Mouse (Mus musculus) forebrain, postnatal 0 days (tissue): ENCODE data around the gene Pitpna. TPM values are rescaled to one million over a fixed set of nuclear protein-coding genes. Genes with fewer than 3 reads are reported as not detected.

ENCODE experiments used
- ATAC-seq: fragments of 200-750 bp; cut with Nextera tagmentation; 2 replicates; pipeline ENCODE4 v1.8.0; 2017; ENCODE audit warnings: mild to moderate bottlenecking, moderate library complexity
- DNase-seq: peaks from one replicate; pipeline ENCODE4 v3.0.0-alpha.2; 2015
- H3K27ac ChIP-seq: fragments of 300-500 bp; sonication (generic); 2 replicates; pipeline ENCODE4 v1.5.1; 2014; ENCODE audit warnings: low read depth, mild to moderate bottlenecking, antibody characterized with exemption, low read length, moderate library complexity, mixed read lengths
- H3K27me3 ChIP-seq: fragments of 300-500 bp; sonication (generic); 2 replicates; pipeline ENCODE4 v1.6.1; 2014; ENCODE audit warnings: mild to moderate bottlenecking, low read length, mixed read lengths; ENCODE audit not compliant: insufficient read depth
- H3K36me3 ChIP-seq: fragments of 300-500 bp; sonication (generic); 2 replicates; pipeline ENCODE4 v1.6.1; 2014; ENCODE audit warnings: mild to moderate bottlenecking, moderate library complexity; ENCODE audit not compliant: insufficient read depth
- H3K4me1 ChIP-seq: fragments of 300-500 bp; sonication (generic); 2 replicates; pipeline ENCODE4 v1.6.1; 2014; ENCODE audit warnings: antibody characterized with exemption; ENCODE audit not compliant: insufficient read depth
- H3K4me2 ChIP-seq: fragments of 300-500 bp; sonication (generic); 2 replicates; pipeline ENCODE4 v1.6.1; 2014; ENCODE audit warnings: low read depth, mild to moderate bottlenecking, moderate library complexity
- H3K4me3 ChIP-seq: fragments of 300-500 bp; sonication (generic); 2 replicates; pipeline ENCODE4 v1.5.1; 2014; ENCODE audit warnings: low read depth, low read length, mixed read lengths
- H3K9ac ChIP-seq: fragments of 300-500 bp; sonication (generic); 2 replicates; pipeline ENCODE4 v1.6.1; 2014; ENCODE audit warnings: mild to moderate bottlenecking
- H3K9me3 ChIP-seq: fragments of 300-500 bp; sonication (generic); 2 replicates; pipeline ENCODE4 v1.6.1; 2016; ENCODE audit warnings: low read length
- CTCF ChIP-seq: sonication (generic); IDR thresholded peaks from 2 replicates; pipeline ENCODE4 v1.5.1; 2016; ENCODE audit warnings: antibody characterized with exemption, control low read depth, low read depth
- WGBS: fragments of 180-500 bp; shearing (Covaris S2); extraction: QIAGEN DNeasy Blood & Tissue Kit; methylation state at CpG from one replicate; pipeline ENCODE4 v1.1.7; 2014; 5-methylcytosine and 5-hydroxymethylcytosine counted together
- polyA plus RNA-seq: library from polyadenylated mRNA; unstranded; fragments of >200 nt; fragmentation: Nextera tagmentation; extraction: Ambion mirVana; gene quantifications from 2 replicates; pipeline ENCODE4 v1.2.1, GENCODE M21; 2015
- total RNA-seq: library from RNA; depleted of rRNA; stranded (reverse); fragments of >200 nt; gene quantifications from 2 replicates; pipeline ENCODE4 v1.2.3, GENCODE M21; 2014

The Pitpna gene
- total and polyA plus RNA-seq, 2 experiments from 2014 or later, result 95.7 to 101 TPM

GRCm38 (mm10) chr11:75632921-75633320 is 45.0 kb downstream of the Pitpna start:
- no peak for DNase-seq
- no peaks in the 10 kb centered on the region for H3K9me3 ChIP-seq
- 92% methylated on average over 5 of the region's 5 CpGs for WGBS

DNA sequence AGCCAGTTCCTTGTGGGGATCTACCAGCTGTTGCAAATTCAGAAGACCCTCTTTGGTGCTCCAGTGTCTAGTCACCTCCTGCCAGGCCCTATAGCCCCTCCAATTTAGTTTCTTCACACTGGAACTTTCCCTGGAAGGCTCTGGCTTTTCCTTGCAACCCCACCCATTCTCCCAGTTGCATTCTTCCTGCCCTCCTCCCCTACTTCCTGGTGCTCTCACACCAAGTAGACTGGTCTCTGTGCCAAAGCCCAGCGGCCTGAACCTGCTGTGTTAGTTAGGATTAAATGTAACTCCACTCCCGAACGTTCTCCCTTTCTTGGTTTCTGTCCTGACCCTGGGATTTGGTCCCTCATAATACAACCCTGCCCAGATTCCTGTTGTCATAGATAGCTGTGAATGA is 46.9 kb downstream of the Pitpna start:
- Histone ChIP-seq H3K9me3 (no peaks in the 10 kb centered on the region), H3K9ac (no peak overlapping the region), H3K36me3 (peaks cover 38% of the 10 kb centered on the region), H3K27ac (no peak overlapping the region), H3K4me1 (peaks cover 11% of the 10 kb centered on the region; the same call in 1 of the 2 replicates), H3K4me3 (no peak overlapping the region), H3K4me2 (no peak overlapping the region), H3K27me3 (no peaks in the 10 kb centered on the region)
- WGBS, result 74% methylated on average over 3 of the region's 3 CpGs
- TF ChIP-seq CTCF, result no peak
- DNase-seq, result no peak
- ATAC-seq, result no peak

More at GRCm38 (mm10) chr11:75632921-75633320, 45.0 kb downstream of the Pitpna start:
- Histone ChIP-seq H3K9ac (no peak overlapping the region), H3K4me2 (no peak overlapping the region), H3K4me1 (peaks cover 11% of the 10 kb centered on the region; the same call in 1 of the 2 replicates), H3K36me3 (peaks cover 37% of the 10 kb centered on the region), H3K27ac (no peak overlapping the region), H3K4me3 (no peak overlapping the region), H3K27me3 (no peaks in the 10 kb centered on the region)
- no peak for TF ChIP-seq CTCF
- no peak for ATAC-seq

DNA sequence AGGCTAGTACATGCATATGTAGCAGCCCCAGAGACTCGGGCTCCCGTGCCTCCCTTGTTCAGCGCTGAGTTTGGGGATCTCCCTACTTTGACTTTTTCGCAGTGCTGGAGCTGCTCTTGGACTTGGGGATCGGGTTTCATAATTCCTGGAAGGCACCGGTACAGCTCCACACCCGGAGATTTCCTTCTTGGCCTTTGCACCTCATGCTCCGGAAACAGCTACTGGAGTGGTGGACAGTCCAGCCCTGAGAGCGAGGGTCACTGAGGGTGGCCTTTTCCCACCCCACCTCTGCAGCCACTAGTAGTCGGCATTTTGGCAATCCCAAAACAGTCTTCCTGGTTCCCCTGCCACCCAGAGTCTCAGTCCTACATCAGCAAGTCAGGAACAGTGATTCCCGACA is 47.4 kb downstream of the Pitpna start:
- no peak overlapping the region for H3K9ac ChIP-seq
- no peak overlapping the region for H3K27ac ChIP-seq
- DNase-seq, result no peak
- ATAC-seq, result no peak
- H3K36me3 ChIP-seq, result peaks cover 40% of the 10 kb centered on the region
- no peak overlapping the region for H3K4me2 ChIP-seq
- WGBS, result 88% methylated on average over 11 of the region's 11 CpGs
- no peak overlapping the region for H3K4me3 ChIP-seq
- no peak for TF ChIP-seq CTCF
- no peaks in the 10 kb centered on the region for H3K27me3 ChIP-seq
- no peaks in the 10 kb centered on the region for H3K9me3 ChIP-seq
- peaks cover 6% of the 10 kb centered on the region; the same call in 1 of the 2 replicates for H3K4me1 ChIP-seq

DNA sequence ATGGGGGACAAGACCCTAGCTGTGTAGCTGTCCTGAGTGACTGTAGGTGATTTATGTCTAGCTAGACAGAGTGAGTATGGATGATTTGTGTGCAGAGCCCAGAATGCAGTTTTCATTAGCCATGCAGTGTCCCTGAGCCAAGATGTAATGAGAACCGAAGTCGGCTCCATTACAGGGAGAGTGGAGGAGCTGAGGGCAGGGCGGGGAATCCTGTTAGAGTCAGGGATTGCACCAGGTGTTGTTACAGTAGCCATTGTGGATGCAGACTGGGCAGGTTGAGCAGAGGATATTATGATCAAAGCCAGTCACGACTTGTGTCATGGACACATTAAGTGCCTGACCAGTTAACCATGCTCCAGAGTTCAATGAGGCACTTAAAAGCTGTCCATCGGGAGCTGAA is 55.4 kb downstream of the Pitpna start:
- no peak for DNase-seq
- ATAC-seq, result no peak
- Histone ChIP-seq H3K9me3 (no peaks in the 10 kb centered on the region), H3K36me3 (peaks cover 14% of the 10 kb centered on the region), H3K4me2 (no peak overlapping the region), H3K27me3 (no peaks in the 10 kb centered on the region), H3K4me3 (no peak overlapping the region), H3K9ac (no peak overlapping the region), H3K27ac (no peak overlapping the region), H3K4me1 (peaks cover 9% of the 10 kb centered on the region; the same call in 1 of the 2 replicates)
- 83% methylated on average over 5 of the region's 5 CpGs for WGBS
- no peak for TF ChIP-seq CTCF

GRCm38 (mm10) chr11:75644684-75645083 is 56.8 kb downstream of the Pitpna start:
- Histone ChIP-seq H3K27ac (no peak overlapping the region), H3K9ac (no peak overlapping the region), H3K4me2 (no peak overlapping the region), H3K9me3 (no peaks in the 10 kb centered on the region), H3K36me3 (peaks cover 9% of the 10 kb centered on the region), H3K27me3 (no peaks in the 10 kb centered on the region), H3K4me1 (peaks cover 9% of the 10 kb centered on the region; the same call in 1 of the 2 replicates), H3K4me3 (no peak overlapping the region)
- no peak for ATAC-seq
- no peak for TF ChIP-seq CTCF
- WGBS, result 84% methylated on average over 9 of the region's 9 CpGs
- DNase-seq, result no peak

DNA sequence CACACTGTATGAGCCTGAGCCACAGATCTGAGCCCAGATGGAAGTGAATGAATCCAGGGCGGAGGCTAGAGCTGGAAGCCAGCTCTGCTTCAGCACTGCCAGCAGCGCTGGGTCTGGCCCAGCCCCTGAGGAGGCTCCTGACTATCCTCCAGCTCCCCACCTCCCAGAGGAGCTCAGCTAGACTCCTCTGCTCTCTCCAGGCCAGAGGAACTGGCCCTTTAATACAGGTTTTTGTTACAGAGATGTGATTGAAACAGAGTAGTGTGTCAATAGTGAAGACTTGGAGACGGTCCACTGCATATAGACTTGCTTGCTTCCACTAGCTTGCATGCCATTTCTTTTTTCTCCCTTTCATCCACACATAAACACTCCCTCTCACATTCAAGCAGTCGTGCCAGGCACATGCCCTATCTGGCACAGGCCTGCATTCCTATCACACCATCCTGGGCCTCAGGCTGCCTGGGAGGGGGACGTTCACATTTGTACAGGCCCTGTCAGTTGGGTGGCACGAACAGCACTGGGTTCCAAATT is 59.8 kb downstream of the Pitpna start:
- Histone ChIP-seq H3K4me3 (no peak overlapping the region), H3K4me1 (peaks cover 16% of the 10 kb centered on the region; the same call in 1 of the 2 replicates), H3K27me3 (no peaks in the 10 kb centered on the region), H3K9ac (no peak overlapping the region), H3K4me2 (no peak overlapping the region), H3K27ac (peak overlapping the region; percentile 45), H3K9me3 (no peaks in the 10 kb centered on the region), H3K36me3 (peaks cover 6% of the 10 kb centered on the region; the same call in 1 of the 2 replicates)
- no peak for TF ChIP-seq CTCF
- ATAC-seq (peak; percentile 70), DNase-seq (peak; percentile 72)
- WGBS, result 42% methylated on average over 6 of the region's 6 CpGs

DNA sequence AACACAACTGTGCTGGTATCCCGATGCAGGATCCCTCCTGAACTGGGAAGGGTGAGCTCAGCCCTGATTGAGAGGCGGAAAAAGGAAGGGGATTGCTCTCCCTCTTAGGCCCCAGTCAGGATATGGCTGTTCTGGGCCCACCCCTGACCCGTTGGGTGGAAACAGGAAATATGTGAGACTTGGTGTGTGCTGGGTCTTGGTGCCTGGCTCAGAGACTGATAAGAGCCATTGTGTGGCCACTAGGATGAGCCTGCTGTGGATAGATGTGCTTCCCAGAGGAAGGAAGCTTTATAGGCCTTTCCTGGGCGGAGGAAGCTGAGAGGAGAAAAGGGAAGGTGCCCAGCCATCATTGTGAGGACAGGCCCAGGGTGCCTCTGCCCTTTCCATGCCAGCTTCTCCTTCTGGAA is 61.3 kb downstream of the Pitpna start:
- Histone ChIP-seq H3K4me1 (peaks cover 17% of the 10 kb centered on the region), H3K4me2 (no peak overlapping the region), H3K4me3 (no peak overlapping the region), H3K9me3 (no peaks in the 10 kb centered on the region), H3K36me3 (peaks cover 6% of the 10 kb centered on the region; the same call in 1 of the 2 replicates), H3K27ac (no peak overlapping the region), H3K9ac (no peak overlapping the region), H3K27me3 (no peaks in the 10 kb centered on the region)
- no peak for TF ChIP-seq CTCF
- WGBS, result 82% methylated on average over 4 of the region's 4 CpGs
- DNase-seq (no peak), ATAC-seq (no peak)
